Mouse (Mus musculus) 416B (cell line): Measurements from ENCODE around the gene Olfr1030.
"Not testable (repeated sequence)": the region's sequence is repeated elsewhere in the genome, so short reads cannot be mapped to it uniquely, and the experiment has no call there.

Experiments
- DNase-seq: peaks from one replicate; pipeline ENCODE4 v3.0.0; 2011; ENCODE audit warnings: low read depth

The Olfr1030 gene

DNA sequence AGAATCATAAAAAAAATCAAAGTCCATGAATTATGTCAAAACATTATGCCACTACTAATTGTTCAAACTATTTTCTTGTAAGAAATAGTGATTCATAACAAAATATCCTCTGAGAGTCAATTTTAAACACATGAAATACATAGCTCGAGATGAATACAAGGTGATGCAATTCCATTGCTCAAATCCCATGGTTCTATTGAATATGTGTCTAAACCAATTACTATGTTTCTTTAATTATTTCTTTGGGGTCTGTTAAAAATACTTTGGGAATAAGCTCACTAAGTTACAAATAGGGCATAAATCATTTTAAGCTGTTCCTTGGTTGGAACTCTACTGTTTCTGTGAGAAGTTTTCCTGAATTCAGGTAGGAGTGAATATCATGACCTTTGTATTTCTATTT, at the start of gene Olfr1030:
TSS of gene Olfr1030 (plus strand) at position 301 of the 400 bp plus-strand sequence.
- DNase-seq = no peak

DNA sequence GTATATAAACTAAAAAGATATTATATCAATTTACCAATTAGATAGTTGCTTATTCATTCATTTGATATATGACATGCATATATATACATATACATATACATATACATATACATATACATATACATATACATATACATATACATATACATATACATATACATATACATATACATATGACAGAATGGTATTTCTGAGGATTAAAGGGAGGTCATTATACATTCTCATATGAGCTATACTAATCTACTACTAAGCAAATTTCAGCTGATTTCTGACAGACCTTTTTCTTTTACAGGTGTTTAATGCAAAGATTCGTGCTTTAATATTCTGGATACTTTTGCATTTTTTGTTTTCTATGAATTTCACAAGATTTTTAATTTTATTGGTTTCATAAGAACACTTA, 28.9 kb upstream of the Olfr1030 start, which contains the start of gene Olfr1028:
TSS of gene Olfr1028 (plus strand) at position 301 of the 400 bp plus-strand sequence.
- no peak for DNase-seq

DNA sequence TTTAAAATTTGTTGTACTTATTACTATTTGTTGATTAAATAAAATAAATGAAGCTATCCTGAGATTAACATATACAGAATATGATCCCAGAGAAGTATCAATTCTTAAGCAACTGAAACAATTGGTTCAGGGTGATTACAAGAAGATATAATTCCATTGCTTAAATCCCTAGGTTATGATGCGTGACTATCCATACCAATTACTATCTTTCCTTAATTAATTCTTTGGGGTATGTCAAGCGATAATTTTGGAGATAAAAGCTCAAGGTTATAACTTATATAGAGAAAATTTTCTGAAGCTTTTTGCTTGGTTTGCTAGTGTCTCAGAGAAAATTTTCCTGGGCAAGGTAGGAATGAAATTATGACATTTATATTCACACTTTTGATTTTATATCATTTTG, 5.5 kb upstream of the Olfr1030 start, which contains the start of gene Olfr1029:
TSS of gene Olfr1029 (plus strand) at position 301 of the 400 bp plus-strand sequence.
- no peak for DNase-seq

DNA sequence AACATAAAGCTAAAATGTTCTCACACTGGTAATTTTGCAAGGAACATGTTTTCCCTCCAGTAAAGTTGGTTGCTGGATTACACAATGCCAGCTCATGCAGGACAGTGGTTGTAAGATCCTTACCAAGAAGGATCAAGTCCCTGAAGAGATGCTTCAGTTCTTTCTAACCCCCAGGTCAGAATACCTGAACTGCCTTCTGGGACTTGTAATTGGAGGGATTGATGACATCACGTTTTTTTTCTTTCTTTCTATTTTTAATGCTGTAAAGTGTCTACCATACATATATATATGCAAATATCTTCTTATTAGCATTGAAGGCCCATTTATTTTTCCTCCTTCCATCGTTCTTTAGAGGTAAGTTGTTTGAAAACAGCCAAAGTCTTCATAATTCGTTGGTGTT, 10.9 kb downstream of the Olfr1030 start, which contains the start of gene Olfr1031:
TSS of gene Olfr1031 (plus strand) at position 301 of the 400 bp plus-strand sequence.
- DNase-seq = no peak

DNA sequence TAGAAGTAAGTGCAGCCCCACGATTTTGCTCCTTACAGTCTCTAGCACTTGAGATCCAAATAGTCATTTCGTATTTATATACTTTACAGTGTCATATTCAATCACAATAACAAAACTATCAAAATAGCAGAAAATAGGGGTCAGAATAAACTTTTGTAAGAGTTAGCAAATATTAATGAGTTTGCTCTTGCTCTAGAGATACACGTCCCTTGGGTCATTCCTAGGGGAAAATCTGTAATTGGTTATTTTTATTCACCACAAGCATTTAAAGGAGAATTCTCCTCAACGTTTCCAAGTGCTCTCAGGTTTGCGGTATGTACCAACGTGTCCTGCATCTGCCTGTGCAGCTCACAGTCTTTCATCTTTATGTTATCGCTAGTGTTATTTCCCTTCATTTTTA, 26.2 kb downstream of the Olfr1030 start, which contains the start of gene Olfr1032:
TSS of gene Olfr1032 (plus strand) at position 301 of the 400 bp plus-strand sequence.
- DNase-seq = no peak

DNA sequence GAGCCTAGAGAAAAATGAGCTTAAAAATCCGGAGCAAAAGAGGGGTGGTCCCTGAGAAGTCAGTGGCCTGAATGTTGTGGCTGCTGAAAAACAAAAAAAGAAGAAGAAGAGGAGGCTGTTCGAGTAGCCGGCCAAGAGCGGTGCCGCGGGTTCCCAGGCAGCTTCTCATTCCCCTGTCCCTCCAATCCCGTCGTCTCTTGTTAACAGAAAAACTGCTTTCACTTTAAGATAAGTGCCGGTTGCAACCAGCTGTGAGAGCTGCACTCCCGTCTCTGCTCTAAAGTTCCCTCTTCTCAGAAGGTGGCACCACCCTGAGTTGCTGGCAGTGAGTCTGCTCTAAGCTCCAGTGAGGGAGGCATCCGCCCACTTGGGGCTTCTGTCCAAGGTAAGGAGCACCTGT, 41.3 kb downstream of the Olfr1030 start, which contains the start of gene Olfr1033:
TSS of gene Olfr1033 (plus strand) at position 228 of the 400 bp plus-strand sequence.
- peak; percentile 15 for DNase-seq

DNA sequence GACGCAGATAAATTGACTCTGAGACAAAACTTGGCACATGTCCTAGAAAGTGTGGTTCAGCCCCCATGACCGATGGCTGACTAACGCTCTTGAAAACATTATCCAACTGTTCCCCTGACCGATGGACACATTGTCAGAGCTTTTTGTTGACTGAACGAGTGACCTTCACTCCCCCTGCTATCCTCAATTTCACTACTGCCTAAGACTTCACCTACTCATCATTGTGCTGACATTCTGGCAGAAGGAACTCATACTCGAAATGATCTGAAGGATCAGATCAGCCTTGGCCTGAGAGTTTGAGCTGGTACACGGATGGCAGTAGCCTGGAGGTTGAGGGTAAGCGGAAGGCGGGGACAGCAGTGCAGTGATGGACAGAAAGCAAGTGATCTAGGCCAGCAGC, 42.4 kb downstream of the Olfr1030 start:
- not testable (repeated sequence) for DNase-seq
